Mouse (Mus musculus) heart, embryonic 10.5 days (tissue): ENCODE measurements around the gene Rassf5. TPM values are rescaled to one million over a fixed set of nuclear protein-coding genes. Genes with fewer than 3 reads are reported as not detected.
"Not testable (repeated sequence)": the region's sequence is repeated elsewhere in the genome, so short reads cannot be mapped to it uniquely, and the experiment has no call there.

Experiments
- DNase-seq: peaks from one replicate; pipeline ENCODE4 v3.0.0-alpha.2; 2017; ENCODE audit warnings: low spot score
- H3K27ac ChIP-seq: fragments of 300-500 bp; sonication (generic); 2 replicates; pipeline ENCODE4 v1.5.1; 2016; ENCODE audit warnings: mild to moderate bottlenecking
- H3K27me3 ChIP-seq: fragments of 300-500 bp; sonication (generic); 2 replicates; pipeline ENCODE4 v1.6.1; 2016; ENCODE audit warnings: mild to moderate bottlenecking; ENCODE audit not compliant: poor library complexity, insufficient read depth, severe bottlenecking
- H3K36me3 ChIP-seq: fragments of 300-500 bp; sonication (generic); 2 replicates; pipeline ENCODE4 v1.6.1; 2016; ENCODE audit warnings: mild to moderate bottlenecking, moderate library complexity
- H3K4me1 ChIP-seq: fragments of 300-500 bp; sonication (generic); 2 replicates; pipeline ENCODE4 v1.6.1; 2016; ENCODE audit warnings: mild to moderate bottlenecking
- H3K4me3 ChIP-seq: fragments of 300-500 bp; sonication (generic); 2 replicates; pipeline ENCODE4 v1.5.1; 2016; ENCODE audit warnings: mild to moderate bottlenecking, moderate library complexity
- H3K9me3 ChIP-seq: fragments of 300-500 bp; sonication (generic); 2 replicates; pipeline ENCODE4 v1.6.1; 2016; ENCODE audit warnings: mild to moderate bottlenecking, moderate library complexity
- WGBS: fragments of 180-500 bp; shearing (Covaris S2); methylation state at CpG from one replicate; pipeline ENCODE4 v1.1.7; 2016; 5-methylcytosine and 5-hydroxymethylcytosine counted together
- polyA plus RNA-seq: library from polyadenylated mRNA; unstranded; fragments of >200 nt; fragmentation: Nextera tagmentation; extraction: Ambion mirVana; gene quantifications from 2 replicates; pipeline ENCODE4 v1.2.1, GENCODE M21; 2016

The Rassf5 gene
- polyA plus RNA-seq, 1 experiment from 2014 or later = 44.4 TPM

DNA sequence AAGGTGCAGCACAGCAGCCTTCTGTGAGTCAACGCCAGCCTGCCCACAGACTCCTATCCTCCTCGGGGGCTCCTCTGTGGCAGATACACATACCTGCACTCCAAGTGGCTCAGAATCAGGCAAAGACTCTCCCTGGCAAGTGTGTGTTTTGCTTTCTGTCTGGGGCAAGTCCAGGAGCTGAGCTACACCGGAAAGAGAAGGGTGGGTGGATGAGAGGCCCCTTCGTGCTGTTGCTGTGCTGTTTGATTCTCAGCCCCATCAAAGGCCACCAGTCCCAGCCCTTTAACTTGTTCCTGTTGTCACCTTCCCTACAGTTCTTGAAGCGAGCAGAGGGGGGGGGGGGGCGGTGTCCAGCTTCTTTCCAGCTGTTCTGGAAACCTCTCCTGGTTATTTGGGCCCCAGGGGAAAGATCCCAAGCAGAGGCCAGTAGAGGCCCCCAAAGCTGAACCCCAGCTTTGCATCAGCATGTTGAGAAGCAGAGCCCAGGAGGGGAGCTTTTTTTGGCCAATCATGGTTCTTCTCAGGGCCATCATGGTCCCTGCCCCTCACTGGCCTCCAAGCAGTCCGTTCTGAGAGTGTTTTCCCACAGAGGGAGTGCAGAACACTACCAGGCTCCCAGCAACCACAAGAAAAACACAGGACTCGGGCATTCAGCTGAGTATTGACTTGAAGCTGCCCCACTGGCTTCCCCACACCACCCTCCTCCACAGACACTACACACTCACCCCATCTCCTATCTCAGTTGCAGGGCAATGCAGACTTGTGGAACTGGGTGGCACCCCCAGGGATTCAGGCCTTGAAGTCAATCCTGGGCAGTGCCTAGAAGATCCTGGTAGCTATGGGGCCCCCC is 33.8 kb upstream of the Rassf5 start:
- Histone ChIP-seq H3K9me3 (no peaks in the 10 kb centered on the region), H3K4me3 (peak overlapping the region; percentile 41), H3K36me3 (no peaks in the 10 kb centered on the region), H3K4me1 (peaks cover 56% of the 10 kb centered on the region), H3K27me3 (peaks cover 3% of the 10 kb centered on the region; the same call in 1 of the 2 replicates), H3K27ac (peak overlapping the region; percentile 79)
- DNase-seq = no peak
- 36% methylated on average over 8 of the region's 8 CpGs for WGBS

DNA sequence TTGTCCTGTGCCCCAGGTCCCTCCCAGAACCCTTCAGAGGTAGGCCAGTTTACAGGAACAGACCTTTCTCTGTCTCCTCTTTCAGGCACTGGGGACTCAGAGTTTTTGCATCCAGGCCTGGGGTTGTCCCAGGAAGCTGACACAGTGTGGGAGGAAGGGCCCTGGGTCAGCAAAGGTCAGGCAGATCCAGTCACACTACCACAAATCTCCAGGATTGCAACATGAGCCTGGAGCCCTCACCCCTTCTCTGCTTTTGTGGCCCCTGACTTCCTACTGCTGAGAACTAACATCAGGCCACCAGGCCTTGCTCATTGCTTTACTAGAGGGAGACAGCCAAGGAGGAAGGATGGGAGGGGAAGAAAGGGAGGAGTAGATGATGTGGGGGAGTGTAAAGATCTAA is 31.8 kb upstream of the Rassf5 start:
- no peak overlapping the region for H3K4me3 ChIP-seq
- no peak for DNase-seq
- H3K4me1 ChIP-seq = peaks cover 52% of the 10 kb centered on the region
- H3K9me3 ChIP-seq = no peaks in the 10 kb centered on the region
- no peaks in the 10 kb centered on the region for H3K36me3 ChIP-seq
- peaks cover 18% of the 10 kb centered on the region for H3K27me3 ChIP-seq
- H3K27ac ChIP-seq = no peak overlapping the region

DNA sequence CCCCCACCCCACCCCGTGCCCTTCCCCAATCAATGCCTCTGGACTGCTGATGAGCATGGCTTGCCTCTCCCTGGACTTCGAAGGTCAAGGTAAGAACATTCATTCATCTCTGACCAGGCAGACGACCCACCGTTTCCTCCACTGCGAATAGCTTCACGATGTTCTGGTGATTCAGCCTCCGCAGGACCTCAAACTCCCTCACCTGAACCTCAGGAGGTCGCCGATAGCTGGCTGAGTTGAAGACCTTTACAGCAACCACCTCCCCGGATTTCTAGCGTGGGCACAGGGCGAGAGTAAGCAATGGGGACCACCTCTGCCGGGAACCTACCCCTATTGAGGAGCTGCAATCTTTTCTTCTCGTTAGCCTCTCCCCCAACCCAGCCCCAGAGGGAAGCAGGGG is 30.5 kb upstream of the Rassf5 start:
- no peak overlapping the region for H3K4me3 ChIP-seq
- no peak overlapping the region for H3K27ac ChIP-seq
- no peaks in the 10 kb centered on the region for H3K9me3 ChIP-seq
- WGBS = 64% methylated on average over 14 of the region's 14 CpGs
- H3K27me3 ChIP-seq = peaks cover 29% of the 10 kb centered on the region
- peaks cover 50% of the 10 kb centered on the region for H3K4me1 ChIP-seq
- DNase-seq = no peak
- no peaks in the 10 kb centered on the region for H3K36me3 ChIP-seq

DNA sequence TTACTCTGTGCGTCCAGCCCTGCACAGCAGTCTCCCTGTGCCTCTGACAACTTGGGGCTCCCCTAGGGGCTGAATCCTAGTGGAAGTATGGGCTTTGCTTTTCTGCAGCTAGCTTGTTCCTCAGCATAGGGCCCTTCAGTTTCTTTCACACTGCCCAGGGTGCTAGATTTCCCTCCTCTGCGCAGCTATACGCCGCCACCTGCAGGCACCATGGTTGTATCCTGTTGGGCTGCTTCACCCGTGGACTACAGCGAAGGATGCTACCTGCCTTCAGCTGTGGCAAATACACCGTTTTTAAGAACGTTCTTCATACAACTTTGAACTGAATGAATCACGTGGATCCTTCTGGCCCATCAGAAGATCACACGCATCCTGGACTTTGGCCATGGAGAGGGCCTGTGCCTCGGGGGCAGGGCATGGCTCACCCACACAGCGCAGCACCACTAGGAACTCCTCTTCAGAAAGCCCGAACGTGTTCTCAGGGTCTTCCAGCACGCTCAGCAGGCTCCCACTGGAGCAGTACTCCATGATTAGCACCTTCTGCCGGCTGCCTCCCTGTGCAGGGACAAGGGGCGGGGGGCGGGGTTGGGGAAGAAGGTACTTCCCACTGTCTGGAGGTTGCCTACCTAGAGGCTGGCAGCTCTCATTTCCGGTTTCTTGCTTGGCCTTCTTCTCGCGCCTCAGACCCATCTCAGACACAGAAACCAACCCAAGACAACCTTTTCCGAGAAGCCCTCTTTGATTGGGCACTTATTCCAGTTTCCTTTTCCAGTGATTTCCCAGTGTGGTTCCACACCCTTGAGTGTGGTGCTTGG is 29.9 kb upstream of the Rassf5 start:
- H3K27ac ChIP-seq = 0 out of 2 replicates have a peak overlapping the region, but pooled peaks have one; percentile 36
- H3K36me3 ChIP-seq = no peaks in the 10 kb centered on the region
- peak overlapping the region; percentile 27 for H3K4me3 ChIP-seq
- H3K27me3 ChIP-seq = peaks cover 29% of the 10 kb centered on the region
- peaks cover 46% of the 10 kb centered on the region for H3K4me1 ChIP-seq
- no peaks in the 10 kb centered on the region for H3K9me3 ChIP-seq
- WGBS = 27% methylated on average over 22 of the region's 22 CpGs
- no peak for DNase-seq

DNA sequence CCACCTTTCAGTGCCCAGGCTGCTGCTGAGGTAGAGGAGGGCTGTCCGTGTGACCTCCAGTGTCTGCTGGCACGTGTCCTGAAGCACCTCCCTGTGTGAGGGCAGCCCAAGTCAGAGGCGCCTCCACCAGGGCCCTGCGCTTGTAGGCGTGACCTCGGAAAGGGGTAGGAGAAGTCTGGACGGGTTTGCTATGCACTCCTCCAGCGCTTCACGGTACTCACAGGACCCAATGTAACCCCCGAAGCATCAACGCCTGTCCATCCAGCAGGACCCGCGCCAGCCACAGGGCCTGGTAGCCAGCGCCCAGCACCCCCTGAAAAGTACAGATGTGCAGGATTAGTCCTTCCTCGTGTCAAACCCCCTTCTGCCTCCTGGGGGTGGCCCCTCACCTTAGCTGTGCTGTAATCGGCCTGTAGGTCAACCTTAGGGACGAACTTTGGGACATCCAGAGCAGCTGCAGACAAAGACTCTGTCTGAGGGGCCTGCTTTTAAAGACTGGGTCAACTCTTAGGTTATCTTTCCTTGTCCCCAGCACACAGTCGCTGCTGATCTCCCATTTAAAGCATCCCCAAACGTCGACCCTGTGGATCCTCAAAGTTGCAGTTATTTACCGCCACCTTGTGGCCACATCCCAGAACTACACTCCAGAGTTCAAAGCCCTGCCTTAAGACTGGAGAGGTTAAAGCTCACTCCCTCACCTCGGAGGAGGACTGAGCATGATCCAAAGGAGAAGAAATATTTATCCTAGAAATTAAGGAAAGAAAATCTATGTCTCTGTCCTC is 24.9 kb upstream of the Rassf5 start:
- Histone ChIP-seq H3K36me3 (no peaks in the 10 kb centered on the region), H3K27me3 (peaks cover 50% of the 10 kb centered on the region), H3K4me3 (no peak overlapping the region), H3K27ac (no peak overlapping the region), H3K9me3 (no peaks in the 10 kb centered on the region), H3K4me1 (peaks cover 11% of the 10 kb centered on the region)
- DNase-seq = peak; percentile 87
- WGBS = 31% methylated on average over 22 of the region's 22 CpGs

DNA sequence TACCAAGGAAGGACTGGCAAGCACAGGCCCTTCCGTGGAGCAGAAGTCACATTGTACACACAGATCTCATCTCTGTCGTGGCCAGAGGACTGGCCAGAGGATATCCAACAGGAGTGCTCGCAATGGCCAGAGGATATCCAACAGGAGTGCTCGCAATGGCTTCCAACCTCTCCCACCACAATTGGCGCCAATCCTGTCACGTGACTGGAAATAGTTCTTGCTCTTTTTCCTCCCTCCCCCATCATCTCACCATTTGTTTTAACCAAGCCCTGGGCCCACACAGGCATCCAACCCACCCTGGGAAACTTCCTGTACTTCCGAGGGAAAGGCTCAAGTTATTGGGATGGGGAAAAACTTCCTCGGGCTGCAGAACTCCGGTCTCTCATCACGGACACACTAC is 23.7 kb upstream of the Rassf5 start:
- Histone ChIP-seq H3K9me3 (no peaks in the 10 kb centered on the region), H3K4me3 (no peak overlapping the region), H3K4me1 (peaks cover 7% of the 10 kb centered on the region), H3K36me3 (no peaks in the 10 kb centered on the region), H3K27me3 (peaks cover 46% of the 10 kb centered on the region), H3K27ac (no peak overlapping the region)
- WGBS = 74% methylated on average over 10 of the region's 10 CpGs
- no peak for DNase-seq

DNA sequence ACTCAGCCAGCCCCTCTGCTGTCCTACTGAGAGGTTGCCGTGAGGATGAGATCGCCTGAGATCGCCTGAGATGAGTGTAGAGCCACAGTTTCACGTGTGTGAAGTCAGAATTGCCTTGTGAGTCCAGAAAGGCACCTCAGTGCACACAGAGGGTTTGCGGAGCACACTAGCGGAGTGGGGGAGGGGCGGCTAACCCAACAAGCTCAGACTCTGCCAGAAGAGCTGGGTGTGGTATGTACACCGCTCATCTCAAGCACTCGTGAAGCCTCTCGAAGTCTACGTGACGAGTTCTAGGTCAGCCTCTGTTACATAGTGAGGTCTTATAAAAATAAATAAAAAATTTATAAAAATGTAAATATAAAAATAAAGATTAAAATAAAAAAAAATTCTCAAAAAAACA is 18.8 kb upstream of the Rassf5 start:
- DNase-seq = no peak
- 69% methylated on average over 12 of the region's 12 CpGs for WGBS
- H3K36me3 ChIP-seq = no peaks in the 10 kb centered on the region
- H3K4me1 ChIP-seq = peaks cover 3% of the 10 kb centered on the region; the same call in 1 of the 2 replicates
- H3K9me3 ChIP-seq = no peaks in the 10 kb centered on the region
- peaks cover 29% of the 10 kb centered on the region for H3K27me3 ChIP-seq
- no peak overlapping the region for H3K4me3 ChIP-seq
- no peak overlapping the region for H3K27ac ChIP-seq

DNA sequence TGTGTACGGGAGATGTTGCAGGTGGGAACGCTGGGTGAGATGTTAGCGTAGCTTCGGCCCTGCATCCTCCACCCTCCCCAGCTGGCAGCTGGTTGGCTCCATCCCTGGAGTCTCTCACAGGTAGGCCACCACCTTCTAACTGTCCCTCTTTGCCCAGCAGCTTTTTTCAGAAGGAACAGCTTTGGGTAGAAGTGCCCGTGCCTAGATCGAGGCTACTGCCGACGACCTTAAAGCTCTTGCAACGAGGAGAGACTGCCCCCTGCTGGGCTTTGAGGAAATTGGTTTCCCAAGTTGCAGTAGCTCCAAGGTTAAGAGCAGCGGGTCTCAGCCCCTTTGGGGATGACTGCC is 15.2 kb upstream of the Rassf5 start:
- H3K4me3 ChIP-seq = no peak overlapping the region
- H3K27me3 ChIP-seq = peaks cover 32% of the 10 kb centered on the region
- WGBS = 28% methylated on average over 10 of the region's 10 CpGs

DNA sequence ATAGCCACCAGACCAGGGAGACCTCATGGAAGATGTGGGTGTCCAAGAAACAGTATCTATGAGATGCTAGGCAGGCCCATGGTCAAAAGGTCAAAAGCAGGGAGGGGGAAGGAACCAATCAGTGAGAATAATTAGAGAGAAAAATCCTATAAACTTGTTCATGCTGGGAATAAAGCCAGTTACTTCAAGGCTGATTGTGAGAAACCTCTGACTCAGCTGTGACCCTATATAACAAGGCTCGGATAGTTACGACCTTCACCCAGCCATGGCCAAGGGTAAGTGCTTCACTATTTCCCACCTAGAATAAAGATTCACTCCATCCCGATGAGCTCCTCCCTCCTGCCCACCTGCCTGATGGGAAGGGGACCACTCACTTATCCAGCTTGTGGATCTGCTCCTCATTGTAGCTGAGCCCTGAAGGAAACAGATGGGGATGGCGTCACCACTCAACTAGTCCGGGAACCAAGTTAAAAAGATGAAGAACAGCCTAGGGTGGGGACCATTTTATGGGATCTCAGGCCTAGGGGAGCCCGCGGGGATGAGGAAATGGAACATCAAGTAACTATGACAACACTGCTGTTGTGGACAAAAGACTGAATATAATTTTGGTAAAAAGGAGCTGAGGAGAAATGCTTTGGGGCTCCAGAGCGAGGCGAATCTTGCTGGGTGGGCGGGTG is 14.7 kb upstream of the Rassf5 start:
- WGBS = 57% methylated on average over 10 of the region's 10 CpGs

More for the DNA sequence above, 15.2 kb upstream of the Rassf5 start:
- H3K27ac ChIP-seq = no peak overlapping the region
- no peaks in the 10 kb centered on the region for H3K9me3 ChIP-seq
- H3K4me1 ChIP-seq = peaks cover 3% of the 10 kb centered on the region; the same call in 1 of the 2 replicates
- H3K36me3 ChIP-seq = no peaks in the 10 kb centered on the region
- peak; percentile 88 for DNase-seq

DNA sequence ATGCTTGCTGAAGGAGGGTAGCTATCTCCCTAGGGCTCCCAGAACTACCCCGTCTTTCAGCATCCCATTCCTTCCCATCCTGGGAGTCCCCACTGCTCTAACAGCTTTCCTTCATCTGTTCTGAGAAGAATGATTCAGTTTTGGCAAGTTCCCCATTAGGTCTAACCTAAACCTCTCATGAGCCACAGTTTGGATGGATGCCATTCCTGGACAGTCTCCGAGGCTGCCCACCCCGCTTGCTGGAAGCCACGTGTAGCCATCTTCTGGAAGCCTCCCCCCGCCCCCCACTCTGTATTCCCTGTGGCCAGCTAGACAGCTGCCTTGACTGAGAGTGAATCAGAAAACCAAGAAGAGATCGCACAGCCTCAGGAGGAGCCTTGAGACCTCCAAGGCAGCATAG is 12.2 kb upstream of the Rassf5 start:
- Histone ChIP-seq H3K9me3 (no peaks in the 10 kb centered on the region), H3K4me3 (no peak overlapping the region), H3K27me3 (peaks cover 32% of the 10 kb centered on the region), H3K4me1 (peaks cover 2% of the 10 kb centered on the region; the same call in 1 of the 2 replicates), H3K27ac (no peak overlapping the region), H3K36me3 (no peaks in the 10 kb centered on the region)
- WGBS = 77% methylated on average over 6 of the region's 6 CpGs
- DNase-seq = no peak

More for the DNA sequence above, 14.7 kb upstream of the Rassf5 start:
- no peak overlapping the region for H3K4me3 ChIP-seq
- no peaks in the 10 kb centered on the region for H3K9me3 ChIP-seq
- peaks cover 3% of the 10 kb centered on the region; the same call in 1 of the 2 replicates for H3K4me1 ChIP-seq
- H3K36me3 ChIP-seq = no peaks in the 10 kb centered on the region
- DNase-seq = no peak
- H3K27ac ChIP-seq = no peak overlapping the region
- H3K27me3 ChIP-seq = peaks cover 32% of the 10 kb centered on the region

DNA sequence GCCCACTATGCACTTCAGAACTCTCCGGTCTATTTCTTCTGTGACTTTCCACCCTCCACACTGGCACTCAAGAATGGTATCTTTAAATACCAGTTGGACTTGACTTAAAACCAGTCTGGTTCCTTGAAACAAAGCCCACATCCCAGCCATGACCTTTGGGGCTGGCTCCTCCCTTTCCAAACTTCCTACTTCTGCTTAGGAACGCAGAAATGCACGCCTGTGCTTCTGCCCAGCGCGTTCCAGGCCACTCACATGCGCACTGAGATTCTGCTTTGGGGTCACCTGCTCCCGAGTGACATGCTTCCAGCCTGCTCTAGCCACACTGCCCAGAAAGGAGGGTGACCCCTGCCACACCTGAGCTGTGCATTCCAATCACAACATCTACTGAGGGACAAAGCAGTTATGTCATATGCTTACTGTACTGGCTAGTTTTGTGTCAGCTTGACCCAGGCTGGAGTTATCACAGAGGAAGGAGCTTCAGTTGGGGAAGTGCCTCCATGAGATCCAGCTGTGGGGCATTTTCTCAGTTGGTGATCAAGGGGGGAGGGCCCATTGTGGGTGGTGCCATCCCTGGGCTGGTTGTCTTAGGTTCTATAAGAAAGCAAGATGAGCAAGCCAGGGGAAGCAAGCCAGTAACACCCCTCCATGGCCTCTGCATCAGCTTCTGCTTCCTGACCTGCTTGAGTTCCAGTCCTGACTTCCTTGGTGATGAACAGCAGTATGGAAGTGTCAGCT is 7.6 kb upstream of the Rassf5 start:
- peaks cover 18% of the 10 kb centered on the region; the same call in 1 of the 2 replicates for H3K27me3 ChIP-seq
- H3K27ac ChIP-seq, DNase-seq, H3K4me3 ChIP-seq, H3K36me3 ChIP-seq, H3K9me3 ChIP-seq: not testable (repeated sequence)
- 84% methylated on average over 7 of the region's 7 CpGs for WGBS
- peaks cover 32% of the 10 kb centered on the region for H3K4me1 ChIP-seq
